Mouse (Mus musculus): Measurements from ENCODE around the gene 3110082I17Rik. TPM values are rescaled to one million over a fixed set of nuclear protein-coding genes. Genes with fewer than 3 reads are reported as not detected.
"Not testable (repeated sequence)": the region's sequence is repeated elsewhere in the genome, so short reads cannot be mapped to it uniquely, and the experiment has no call there.

3110082I17Rik gene
- total RNA-seq, 4 experiments from 2014 or later: 13.7 to 22.1 (median 17.1) TPM

DNA sequence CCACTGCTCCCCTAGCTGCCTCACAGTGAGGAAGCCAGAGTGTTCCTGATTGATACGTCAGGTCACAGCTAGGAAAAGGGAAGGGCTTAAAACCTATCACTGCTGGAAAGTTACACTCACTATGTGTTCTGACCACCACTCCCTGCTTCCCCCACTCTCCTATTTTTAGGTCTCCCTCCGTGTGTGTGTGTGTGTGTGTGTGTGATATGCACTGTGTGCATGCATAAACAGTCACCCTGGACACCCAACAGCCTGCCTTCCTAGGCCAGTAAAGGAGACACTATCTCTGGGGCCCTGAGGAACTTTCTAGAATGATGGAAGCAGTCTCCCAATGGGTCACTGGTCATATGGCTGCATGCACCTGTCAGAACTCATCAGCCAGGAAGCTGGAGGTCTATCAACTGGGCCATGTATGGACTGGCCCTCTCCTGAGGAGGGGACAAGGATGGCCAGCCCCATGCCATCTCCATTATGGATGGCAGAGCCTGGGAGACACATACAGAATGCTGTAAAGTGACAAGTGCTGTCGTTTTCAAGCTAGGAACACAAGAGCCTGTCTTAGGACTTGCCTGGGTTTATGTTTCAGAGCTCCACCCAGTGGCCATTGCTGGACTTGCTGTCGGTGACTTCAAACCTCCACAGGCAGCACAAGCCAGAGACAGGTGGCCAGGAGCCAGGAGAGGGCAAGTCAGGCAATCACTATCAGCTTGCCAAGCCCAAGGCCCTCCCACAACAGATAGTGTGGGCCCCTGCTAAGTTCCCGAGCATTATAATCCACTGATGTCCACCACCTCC, 62.2 kb downstream of the 3110082I17Rik start:
- DNase-seq (ENCODE audit: low spot score in 2 of 2): peak; percentile 89 to 93

DNA sequence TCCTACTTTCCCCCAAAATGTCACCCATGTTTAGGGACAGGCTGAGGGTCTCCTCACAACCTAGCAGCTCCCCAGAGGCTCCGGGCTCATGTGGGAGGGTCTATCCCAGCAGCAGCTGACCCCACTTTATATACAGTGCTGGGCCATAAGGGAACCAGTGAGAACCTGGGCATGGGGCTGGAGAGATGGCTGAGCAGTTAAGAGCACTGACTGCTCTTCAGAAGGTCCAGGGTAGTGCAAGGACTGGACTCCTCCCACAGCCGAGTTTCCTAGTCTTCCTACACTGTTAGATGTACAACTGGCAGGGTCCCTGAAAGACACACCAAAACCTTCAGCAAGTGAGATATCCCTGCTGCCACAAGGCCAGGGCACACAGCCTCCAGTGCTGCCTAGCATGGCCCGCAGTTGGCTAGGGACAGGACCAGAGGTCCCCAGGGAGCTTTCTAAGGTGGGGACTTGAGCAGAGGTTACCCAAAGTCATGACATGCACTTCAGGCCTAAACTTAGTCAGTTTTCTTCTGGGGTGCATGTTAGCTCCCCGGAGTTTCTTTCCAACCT, 62.9 kb downstream of the 3110082I17Rik start:
- no peak for DNase-seq (ENCODE audit: low spot score in 2 of 2)

DNA sequence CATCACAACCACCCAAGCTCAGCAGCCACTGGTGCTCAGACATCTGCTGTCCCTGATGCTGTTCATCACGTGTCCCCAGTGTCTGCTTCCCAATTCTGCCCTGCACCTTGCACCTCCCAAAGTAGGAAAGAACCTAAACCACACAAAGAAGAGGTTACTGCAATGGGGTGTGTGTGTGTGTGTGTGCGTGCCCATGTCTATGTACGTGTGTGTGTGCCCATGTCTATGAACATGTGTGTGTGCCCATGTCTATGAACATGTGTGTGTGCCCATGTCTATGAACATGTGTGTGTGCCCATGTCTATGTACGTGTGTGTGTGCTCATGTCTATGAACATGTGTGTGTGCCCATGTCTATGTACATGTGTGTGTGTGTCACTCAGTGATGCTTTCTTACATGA, 64.8 kb downstream of the 3110082I17Rik start:
- no peak for DNase-seq (ENCODE audit: low spot score in 2 of 2)

DNA sequence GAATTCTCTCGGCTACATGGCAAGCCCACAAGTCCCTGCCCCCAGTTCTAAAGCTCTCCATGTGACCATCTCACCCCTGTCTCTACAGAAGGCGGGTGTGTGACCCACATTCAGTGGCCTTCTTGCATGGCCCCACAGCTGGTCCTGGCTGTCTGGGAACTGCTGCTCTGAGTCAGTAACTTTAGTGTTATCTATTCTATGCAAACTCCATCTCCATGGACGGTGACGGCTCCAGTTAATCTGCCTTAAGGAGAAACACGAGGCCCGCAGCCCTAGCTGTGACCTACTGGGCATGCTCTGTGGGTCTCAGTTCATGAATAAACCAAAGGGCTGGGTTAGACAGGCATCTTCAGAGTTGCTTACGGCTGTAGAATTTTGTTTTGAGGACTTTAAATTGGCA, 65.9 kb downstream of the 3110082I17Rik start:
- no peak for DNase-seq (ENCODE audit: low spot score in 2 of 2)

DNA sequence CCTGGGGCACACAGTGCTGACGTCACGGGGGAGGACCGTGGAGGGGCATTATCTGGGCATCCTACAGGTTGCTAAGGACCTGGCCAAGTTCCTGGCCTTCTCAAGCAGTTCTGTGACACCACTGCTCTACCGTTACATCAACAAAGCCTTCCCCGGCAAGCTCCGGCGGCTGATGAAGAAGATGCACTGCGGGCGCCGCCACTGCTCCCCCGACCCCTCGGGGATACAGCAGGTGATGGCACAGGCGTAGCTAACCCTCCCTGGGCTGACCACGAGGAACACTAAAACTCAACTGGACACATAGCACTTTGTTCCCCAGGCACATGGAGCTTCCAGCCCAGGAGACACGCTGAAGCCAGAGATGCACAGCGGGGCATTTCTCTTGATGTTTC, 67.1 kb downstream of the 3110082I17Rik start:
- no peak for DNase-seq (ENCODE audit: low spot score in 2 of 2)

- DNase-seq (ENCODE audit: low spot score in 2 of 2): no peak
Measured at GRCm38 (mm10) chr5:139392219-139393196, 67.8 kb downstream of the 3110082I17Rik start.

DNA sequence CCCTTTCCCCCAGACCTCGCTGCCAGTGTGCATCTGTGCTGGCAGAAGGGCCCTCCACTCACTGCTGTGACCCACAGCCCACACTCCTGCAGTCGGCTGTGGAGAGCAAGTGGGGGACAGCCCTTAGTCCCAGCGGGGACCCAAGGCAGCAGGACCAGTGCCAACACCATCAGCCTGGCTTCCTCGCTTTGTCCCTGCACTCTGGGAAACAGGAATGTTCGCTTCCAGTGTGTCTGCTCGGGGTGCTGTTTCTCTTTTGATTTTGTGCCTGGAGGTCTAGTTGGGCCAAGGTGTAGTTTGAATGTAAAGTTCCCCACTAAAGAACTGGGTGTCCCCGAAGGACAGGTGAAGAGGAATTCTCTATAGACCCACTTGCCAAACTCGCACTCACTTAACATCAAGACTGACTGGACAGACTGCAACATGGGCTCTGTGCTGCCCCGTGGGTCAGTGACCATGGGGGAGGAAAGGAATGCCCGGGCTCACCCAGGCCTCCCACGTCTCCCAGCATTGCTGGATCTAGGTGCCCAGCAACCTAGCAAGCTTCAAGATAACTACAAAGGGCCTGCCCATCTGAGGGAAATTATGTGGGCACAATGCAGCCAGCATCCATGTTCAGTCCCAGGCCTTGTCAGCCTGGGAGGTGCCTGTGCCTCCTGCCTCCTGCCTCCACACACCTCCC, 68.9 kb downstream of the 3110082I17Rik start:
- DNase-seq (ENCODE audit: low spot score in 2 of 2): no peak

GRCm38 (mm10) chr5:139390324-139391119, 69.8 kb downstream of the 3110082I17Rik start:
- DNase-seq (ENCODE audit: low spot score in 2 of 2): not testable (repeated sequence)

- DNase-seq (ENCODE audit: low spot score in 2 of 2): peak; percentile 55 to 62
Measured at GRCm38 (mm10) chr5:139389676-139390061, 70.7 kb downstream of the 3110082I17Rik start.

- peak; percentile 58 to 59 for DNase-seq (ENCODE audit: low spot score in 2 of 2)
Measured at GRCm38 (mm10) chr5:139388694-139389675, 71.3 kb downstream of the 3110082I17Rik start.

DNA sequence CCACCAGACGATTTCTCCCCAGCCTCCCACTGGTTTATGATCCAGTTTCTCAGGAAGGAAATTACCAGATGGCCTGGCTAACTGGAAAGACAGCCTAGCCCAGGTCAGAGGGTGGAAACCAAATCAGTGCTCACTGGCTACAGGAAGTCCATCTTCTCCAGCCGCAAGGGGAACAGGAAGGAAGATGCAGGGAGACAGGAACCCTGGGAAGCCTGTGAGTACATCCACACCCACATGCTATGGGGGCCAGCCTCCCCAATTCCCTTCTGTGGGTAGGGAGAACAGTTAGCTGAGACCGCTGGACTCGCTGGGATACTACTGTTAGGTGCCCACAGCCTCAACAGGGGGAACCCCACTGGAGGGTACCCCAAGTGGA, 72.1 kb downstream of the 3110082I17Rik start:
- no peak for DNase-seq (ENCODE audit: low spot score in 2 of 2)

GRCm38 (mm10) chr5:139387329-139388194, 72.8 kb downstream of the 3110082I17Rik start:
- DNase-seq (ENCODE audit: low spot score in 2 of 2): no peak

- no peak for DNase-seq (ENCODE audit: low spot score in 2 of 2)
Measured at GRCm38 (mm10) chr5:139386047-139386446, 74.3 kb downstream of the 3110082I17Rik start.

DNA sequence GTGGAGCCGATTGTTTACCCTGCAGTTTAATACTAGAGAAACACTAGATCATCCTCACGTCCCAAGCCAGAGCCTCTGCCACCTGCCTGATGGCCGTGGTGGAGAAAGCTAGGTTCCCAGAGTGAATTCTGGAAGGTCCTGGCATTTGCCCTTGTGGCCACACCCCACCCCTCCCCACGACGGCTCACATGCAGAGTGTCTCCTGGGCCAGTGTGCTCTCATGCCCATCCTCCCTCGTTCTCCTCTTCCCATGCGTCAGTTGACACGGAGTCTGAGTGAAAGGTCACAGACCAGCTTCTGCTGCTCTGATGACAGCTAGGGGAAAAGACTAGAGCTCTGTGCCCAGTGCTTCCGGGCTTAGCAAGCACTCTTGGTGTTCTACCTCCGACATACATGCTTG, 75.8 kb downstream of the 3110082I17Rik start:
- no peak for DNase-seq (ENCODE audit: low spot score in 2 of 2)

- DNase-seq (ENCODE audit: low spot score in 2 of 2): no peak
Measured at GRCm38 (mm10) chr5:139383234-139383633, 77.1 kb downstream of the 3110082I17Rik start.

DNA sequence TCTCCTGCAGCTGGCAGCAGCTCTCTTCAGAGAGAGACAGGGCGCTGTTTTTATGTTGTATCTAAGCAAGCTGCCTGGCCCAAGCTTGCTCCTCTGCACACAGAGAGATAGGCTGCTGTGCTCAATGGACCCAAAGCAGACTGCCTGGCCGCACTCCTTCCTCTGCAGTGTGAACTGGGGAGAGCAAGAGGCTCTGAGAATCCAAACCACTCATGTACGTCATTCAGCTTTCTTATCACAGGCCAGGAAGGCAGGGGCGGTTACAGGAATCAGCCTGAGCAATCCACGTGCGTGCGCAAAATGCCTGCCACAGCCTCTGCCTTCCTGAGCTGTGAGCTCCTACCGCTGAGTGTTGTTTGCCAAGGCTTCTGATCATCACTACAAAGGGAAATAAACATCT, 77.6 kb downstream of the 3110082I17Rik start:
- peak in 1 of 2 experiments; percentile 50 for DNase-seq (ENCODE audit: low spot score in 2 of 2)

DNA sequence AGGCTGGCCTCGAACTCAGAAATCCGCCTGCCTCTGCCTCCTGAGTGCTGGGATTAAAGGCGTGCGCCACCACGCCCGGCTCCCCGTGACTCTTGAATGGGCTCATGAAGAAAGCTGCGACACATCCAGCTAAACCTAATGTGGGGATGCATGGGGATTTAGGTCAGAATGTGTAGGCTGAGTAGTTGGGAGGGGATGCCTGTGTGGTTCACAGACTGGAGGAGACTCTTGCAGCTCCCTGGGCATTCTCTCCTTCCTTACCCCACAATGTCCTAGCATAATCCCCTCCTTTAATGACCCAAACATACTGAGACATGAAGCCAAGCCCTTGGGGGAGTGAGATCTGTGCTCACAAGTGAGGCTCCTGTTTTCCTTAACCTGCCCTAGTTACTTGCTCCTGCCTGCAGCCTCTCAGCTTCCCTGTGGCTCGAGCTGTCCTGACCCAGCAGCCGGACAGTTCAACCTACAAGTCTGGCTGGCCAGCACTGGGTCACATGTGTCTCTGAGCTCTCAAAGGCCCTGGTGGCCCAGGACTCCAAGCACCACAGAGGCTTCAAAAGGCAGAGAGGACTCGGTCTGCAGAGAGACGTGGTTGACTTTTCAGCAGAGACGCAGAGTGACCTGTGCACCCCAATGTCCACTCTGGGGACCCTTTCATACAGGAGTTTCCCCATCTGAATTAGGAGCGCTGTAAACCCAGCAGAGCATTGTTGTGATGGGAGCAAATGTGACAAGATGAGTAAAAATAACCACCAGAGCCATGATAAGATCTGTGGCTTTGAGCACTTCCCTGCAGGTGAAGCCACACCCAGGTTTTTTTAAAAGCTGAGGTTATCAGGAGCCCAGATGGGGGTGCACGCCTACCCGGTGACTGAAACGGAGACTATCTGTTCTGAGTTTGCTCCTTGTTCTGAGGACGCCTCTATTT, 78.5 kb downstream of the 3110082I17Rik start:
- DNase-seq (ENCODE audit: low spot score in 2 of 2): no peak

All from layer of hippocampus, adult 8-10 months (tissue).